Mouse (Mus musculus): Measurements from ENCODE around the gene Mars.

GRCm38 (mm10) chr10:127288328-127288799, 23.2 kb downstream of the Mars start:
- TF ChIP-seq CTCF (IDR thresholded peaks at IDR 0.05; ENCODE audit: extremely low read depth, insufficient read length, insufficient replicate concordance, low read depth, low read length) (no peak), POLR2A (IDR thresholded peaks at IDR 0.05; ENCODE audit: low read depth, low read length) (peak; percentile 17; the same call in 1 of the 2 replicates)

Measured in small intestine, adult 2 months (tissue).